Mouse (Mus musculus): ENCODE results near the gene Mydgf.

DNA sequence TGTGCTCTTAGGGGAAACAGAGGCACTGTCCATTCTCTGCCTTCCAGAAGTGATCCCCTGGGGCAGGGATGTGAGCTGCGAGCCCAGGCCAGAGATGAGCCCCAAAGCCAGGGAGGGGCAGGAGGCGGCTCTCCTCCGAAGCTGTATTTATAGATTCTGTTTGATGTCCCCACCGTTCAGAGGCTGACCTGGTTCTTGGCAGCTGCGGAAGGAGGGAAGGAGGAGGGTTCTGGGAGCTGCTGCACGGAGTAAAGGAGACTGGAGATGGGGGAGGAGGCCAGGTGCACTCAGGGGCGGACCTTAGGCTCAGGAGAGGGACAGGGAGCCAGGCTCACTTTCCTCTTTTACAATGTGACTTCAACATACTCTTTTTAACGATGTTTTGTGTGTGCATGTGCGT is 37.6 kb downstream of the Mydgf start:
- TF ChIP-seq CTCF (IDR thresholded peaks at IDR 0.05; ENCODE audit: low read depth) (no peak), EP300 (IDR thresholded peaks at IDR 0.05; ENCODE audit: low read depth) (no peak)

All from liver, embryonic 14.5 days (tissue).